Mouse (Mus musculus) CH12.LX (cell line): ENCODE measurements around the gene Mtf2.

Experiments used
- CTCF ChIP-seq, 2 experiments: IDR thresholded peaks in 1 of 2; conservative IDR thresholded peaks in 1 of 2; 2 replicates each; pipeline ENCODE4 v1.5.1; 2011 to 2012; ENCODE audit warnings: low read depth in 2 of 2, low read length in 2 of 2, improper control_type of control experiment in 1 of 2, inconsistent platforms in 1 of 2, mild to moderate bottlenecking in 1 of 2, moderate library complexity in 1 of 2
- ELF1 ChIP-seq: IDR thresholded peaks from 2 replicates; pipeline ENCODE4 v1.6.1; 2014; ENCODE audit warnings: low read depth, mild to moderate bottlenecking, inconsistent platforms, low read length, improper control_type of control experiment
- JUND ChIP-seq: conservative IDR thresholded peaks from 2 replicates; pipeline ENCODE4 v1.6.1; 2011; ENCODE audit warnings: low read depth, low read length, improper control_type of control experiment
- POLR2A ChIP-seq: IDR thresholded peaks from 2 replicates; pipeline ENCODE4 v1.6.1; 2011; ENCODE audit warnings: low read depth, mild to moderate bottlenecking, improper control_type of control experiment, low read length
- POLR2AphosphoS2 ChIP-seq: IDR thresholded peaks from 2 replicates; pipeline ENCODE4 v1.6.1; 2011; ENCODE audit warnings: low read depth, low read length, improper control_type of control experiment
- UBTF ChIP-seq: IDR thresholded peaks from 2 replicates; pipeline ENCODE4 v1.6.1; 2012; ENCODE audit warnings: low read depth, mild to moderate bottlenecking, inconsistent platforms, low read length, improper control_type of control experiment, moderate library complexity
- ZC3H11A ChIP-seq: IDR thresholded peaks from 2 replicates; pipeline ENCODE4 v1.6.1; 2012; ENCODE audit warnings: low read depth, mild to moderate bottlenecking, inconsistent platforms, low read length, improper control_type of control experiment
- ZMIZ1 ChIP-seq: IDR thresholded peaks from 2 replicates; pipeline ENCODE4 v1.6.1; 2012; ENCODE audit warnings: low read depth, mild to moderate bottlenecking, inconsistent platforms, low read length, improper control_type of control experiment

GRCm38 (mm10) chr5:108043908-108044307 is 21.6 kb upstream of the Mtf2 start:
- no peak for TF ChIP-seq ZC3H11A
- TF ChIP-seq ELF1, result no peak
- no peak for TF ChIP-seq UBTF
- TF ChIP-seq JUND, result no peak
- no peak for TF ChIP-seq POLR2AphosphoS2
- no peak for TF ChIP-seq CTCF (conservative IDR thresholded peaks at IDR 0.05 in 1 of 2, IDR thresholded peaks at IDR 0.05 in 1 of 2; ENCODE audit: low read depth in 2 of 2, low read length in 2 of 2)
- TF ChIP-seq POLR2A, result no peak
- TF ChIP-seq ZMIZ1, result no peak
